Mouse (Mus musculus) kidney, adult 9 months (tissue): ENCODE data around the gene Klk8.

Experiments used
- DNase-seq: peaks from one replicate; pipeline ENCODE4 v3.0.0; 2022

The Klk8 gene

DNA sequence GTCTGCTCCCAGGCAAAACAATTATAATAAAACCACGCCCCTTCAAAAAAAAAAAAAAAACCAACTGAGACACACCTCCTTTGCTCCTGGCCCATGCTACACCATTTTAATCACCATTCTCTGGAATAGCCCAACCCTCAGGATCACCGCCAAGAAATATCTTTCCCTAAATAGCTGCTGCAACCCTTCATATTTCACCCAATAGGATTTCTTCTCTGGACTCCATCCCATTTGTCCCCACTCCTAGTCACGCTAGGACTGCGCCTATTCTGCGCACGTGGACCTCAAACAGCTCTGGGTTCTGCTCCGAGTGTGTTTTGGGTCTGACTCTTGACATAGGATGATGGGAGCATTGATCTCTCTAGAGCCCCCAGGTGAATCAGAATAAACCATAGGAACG is 1.0 kb upstream of the Klk8 start:
- DNase-seq = no peak

GRCm38 (mm10) chr7:43797844-43798462 is 576 bp downstream of the Klk8 start:
- DNase-seq = no peak

GRCm38 (mm10) chr7:43799876-43800275 is 2.5 kb downstream of the Klk8 start:
- no peak for DNase-seq

GRCm38 (mm10) chr7:43810994-43811393 is 13.6 kb downstream of the Klk8 start, which contains the start of gene Klk7:
TSS of gene Klk7 (plus strand) at chr7:43811294.
- no peak for DNase-seq

DNA sequence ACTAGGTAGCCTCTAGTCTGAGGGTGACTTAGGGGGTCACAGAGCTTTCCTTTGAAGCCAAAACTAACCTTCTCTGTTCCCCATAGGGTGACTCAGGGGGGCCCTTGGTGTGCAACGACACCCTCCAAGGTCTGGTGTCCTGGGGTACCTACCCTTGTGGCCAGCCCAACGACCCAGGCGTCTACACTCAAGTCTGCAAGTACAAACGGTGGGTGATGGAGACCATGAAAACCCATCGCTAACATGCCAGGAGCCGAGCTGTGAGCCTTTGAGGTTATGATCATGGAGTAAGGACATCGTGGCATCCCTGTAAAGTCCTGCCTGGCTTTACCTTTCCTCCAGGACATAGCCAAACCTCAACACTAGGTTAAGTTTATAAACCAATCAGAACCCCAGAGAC is 17.8 kb downstream of the Klk8 start:
- DNase-seq = no peak

GRCm38 (mm10) chr7:43816746-43817145 is 19.4 kb downstream of the Klk8 start:
- no peak for DNase-seq

- DNase-seq = no peak
Observed at GRCm38 (mm10) chr7:43821581-43821980, 24.2 kb downstream of the Klk8 start.

- no peak for DNase-seq
Observed at GRCm38 (mm10) chr7:43824199-43824598, 26.8 kb downstream of the Klk8 start, which contains the start of gene Klk6. TSS of gene Klk6 (plus strand) at chr7:43824499.

DNA sequence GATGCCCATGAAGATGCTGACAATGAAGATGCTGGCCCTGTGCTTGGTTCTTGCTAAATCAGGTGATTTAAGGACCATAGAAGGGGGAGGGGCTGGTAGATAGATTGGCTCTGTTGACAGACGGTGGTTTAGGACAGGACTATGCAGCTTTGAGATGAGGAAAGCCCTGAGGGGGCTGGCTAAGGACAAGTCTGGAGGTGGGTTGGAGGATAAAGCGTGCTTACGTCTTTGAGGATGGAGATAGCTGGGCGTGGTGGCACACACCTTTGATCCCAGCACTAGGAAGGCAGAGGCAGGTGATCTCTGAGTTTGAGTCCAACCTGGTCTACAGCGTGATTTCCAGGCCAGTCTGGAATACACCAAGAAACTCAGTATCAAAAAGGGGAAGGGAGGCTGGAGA is 28.7 kb downstream of the Klk8 start:
- no peak for DNase-seq

DNA sequence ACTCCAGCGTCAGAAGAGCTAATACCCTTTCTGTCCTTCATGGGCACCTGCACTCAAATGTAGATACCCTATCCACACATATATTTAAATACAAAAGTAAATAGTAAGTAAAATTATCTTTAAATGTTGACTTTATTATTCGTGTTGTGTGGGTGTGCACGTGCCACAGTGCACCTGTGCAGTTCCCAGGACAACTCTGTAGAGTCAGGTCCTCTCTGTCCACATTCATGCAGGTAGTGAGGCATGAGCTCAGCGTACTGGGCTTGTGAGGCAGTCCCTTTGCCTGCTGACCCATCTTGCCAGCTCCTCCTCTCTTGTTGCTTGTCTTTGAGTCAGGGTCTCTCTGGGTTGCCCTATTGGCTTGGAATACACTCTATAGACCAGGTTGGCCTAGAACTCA is 30.3 kb downstream of the Klk8 start:
- no peak for DNase-seq

GRCm38 (mm10) chr7:43829006-43829405 is 31.6 kb downstream of the Klk8 start:
- no peak for DNase-seq

GRCm38 (mm10) chr7:43841701-43842100 is 44.3 kb downstream of the Klk8 start, which contains the start of gene Klk5:
TSS of gene Klk5 (plus strand) at chr7:43841971.
- no peak for DNase-seq

GRCm38 (mm10) chr7:43843801-43844200 is 46.4 kb downstream of the Klk8 start:
- no peak for DNase-seq

- DNase-seq = no peak
Observed at GRCm38 (mm10) chr7:43851616-43852015, 54.2 kb downstream of the Klk8 start.
